Mouse (Mus musculus) adrenal gland, postnatal 4 days (tissue): ENCODE results near the gene Fam184b. TPM values are rescaled to one million over a fixed set of nuclear protein-coding genes. Genes with fewer than 3 reads are reported as not detected.
A peak's percentile ranks its signal among the peaks of the same experiment; 100 is the strongest.
"Not testable (repeated sequence)": the region's sequence is repeated elsewhere in the genome, so short reads cannot be mapped to it uniquely, and the experiment has no call there.

Source experiments
- DNase-seq, 2 experiments: peaks; one replicate each; pipeline ENCODE4 v3.0.0; 2021 to 2022; ENCODE audit warnings: low spot score in 2 of 2, mixed read lengths in 2 of 2
- long read RNA-seq, 2 experiments: library from polyadenylated mRNA; stranded (forward); transcript quantifications; one replicate each; pipeline ENCODE4 v2.0.0; 2021
- total RNA-seq, 2 experiments: library from RNA; stranded (reverse); gene quantifications; 2 replicates each; pipeline ENCODE4 v1.2.3; 2021

Fam184b gene
- 1 to 10 TPM; 1.2 to 1.8 TPM for total RNA-seq
- long read RNA-seq, experiment 1, full-length matches to known transcripts: 1 of 1 reads
- long read RNA-seq, experiment 1, partial matches to known transcripts: 0 of 1 reads
- long read RNA-seq, experiment 1, other reads (novel, unspliced or antisense): 0 of 1 reads
- long read RNA-seq, experiment 2, full-length matches to known transcripts: 2 of 5 reads
- long read RNA-seq, experiment 2, partial matches to known transcripts: 0 of 5 reads
- long read RNA-seq, experiment 2, other reads (novel, unspliced or antisense): 3 of 5 reads

DNA sequence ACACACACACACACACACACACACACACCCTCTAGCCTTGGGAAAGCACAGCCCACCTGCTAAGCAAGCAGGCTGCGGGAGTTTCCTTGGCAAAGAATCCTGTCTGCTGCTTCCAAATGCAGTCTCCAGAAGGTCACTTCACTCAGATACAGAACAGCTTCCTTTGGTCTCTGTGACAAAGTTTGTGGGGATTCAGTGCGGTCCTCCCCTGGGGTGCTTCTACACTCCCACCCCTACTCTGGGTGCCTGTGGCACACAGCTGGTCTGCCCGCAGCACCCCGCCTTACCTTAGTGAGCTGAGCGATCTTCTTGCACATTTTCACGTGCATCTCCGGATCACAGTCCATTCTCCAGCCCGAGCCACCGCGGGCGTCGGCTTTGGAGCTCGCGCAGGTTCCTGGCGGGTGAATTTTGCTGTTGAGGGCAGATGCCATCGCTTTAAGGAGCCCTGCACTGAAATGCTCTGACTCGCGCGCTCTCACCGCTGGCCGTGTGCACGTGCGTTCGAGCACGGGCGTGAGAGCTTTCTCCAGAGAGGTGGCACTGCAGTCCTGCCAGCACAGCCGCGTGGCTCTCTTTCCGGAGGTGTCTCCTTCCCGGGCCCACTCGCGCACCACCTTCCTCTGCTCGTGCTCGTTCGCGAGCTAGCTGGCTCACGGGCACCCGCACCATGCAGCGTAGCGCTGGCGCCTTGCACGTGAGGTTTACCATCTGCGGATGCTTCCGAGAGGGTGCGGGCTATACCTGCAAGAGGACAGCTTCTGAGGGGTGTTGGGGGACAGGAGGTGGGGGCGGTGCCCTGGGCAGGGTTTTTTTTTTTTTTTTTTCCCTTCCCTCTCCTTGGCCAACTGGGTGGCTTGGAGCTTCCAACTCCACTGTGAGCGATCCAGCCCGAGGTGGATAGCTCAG, at the start of gene Fam184b:
Fam184b (minus strand) TSS at position 809 of the 909 bp plus-strand sequence.
- no peak for DNase-seq

DNA sequence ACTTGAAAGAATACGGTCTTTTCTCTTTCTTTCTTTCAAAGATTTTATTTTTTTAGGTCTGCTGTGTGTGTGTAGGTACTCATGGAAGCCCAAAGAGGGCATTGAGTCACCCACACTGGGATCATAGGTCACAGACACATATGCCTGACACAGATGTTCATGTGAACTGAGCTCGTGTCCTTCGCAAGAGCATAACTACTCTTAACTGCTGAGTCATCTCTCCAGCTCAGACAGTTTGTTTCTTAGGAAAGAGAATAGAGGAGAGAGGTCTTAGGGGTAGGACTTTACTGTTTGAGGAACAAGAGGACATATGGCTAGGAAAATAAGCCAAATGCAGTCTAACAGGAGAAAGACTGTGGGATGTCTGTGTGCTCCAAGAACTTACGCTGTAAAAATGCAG, 49.7 kb upstream of the Fam184b start:
- no peak for DNase-seq

DNA sequence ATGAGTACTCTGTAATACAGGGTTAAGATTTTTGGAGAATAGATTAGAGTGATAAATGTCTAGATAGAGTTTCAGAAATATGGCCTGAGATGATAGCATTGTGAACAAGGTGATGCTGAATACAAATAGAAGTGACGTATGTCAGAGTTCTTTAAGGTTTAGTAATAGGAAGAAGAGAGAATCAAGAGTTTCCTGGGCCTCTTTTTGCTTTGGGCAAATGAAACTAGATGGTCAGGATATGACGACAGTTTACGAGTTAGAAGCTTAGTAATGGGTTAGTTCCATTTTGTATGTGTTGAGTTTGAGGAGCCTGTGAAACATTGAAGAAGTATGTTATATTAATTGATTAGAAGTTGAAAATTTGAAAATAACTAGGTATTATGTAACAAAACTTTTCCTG, 46.8 kb upstream of the Fam184b start:
- no peak for DNase-seq

DNA sequence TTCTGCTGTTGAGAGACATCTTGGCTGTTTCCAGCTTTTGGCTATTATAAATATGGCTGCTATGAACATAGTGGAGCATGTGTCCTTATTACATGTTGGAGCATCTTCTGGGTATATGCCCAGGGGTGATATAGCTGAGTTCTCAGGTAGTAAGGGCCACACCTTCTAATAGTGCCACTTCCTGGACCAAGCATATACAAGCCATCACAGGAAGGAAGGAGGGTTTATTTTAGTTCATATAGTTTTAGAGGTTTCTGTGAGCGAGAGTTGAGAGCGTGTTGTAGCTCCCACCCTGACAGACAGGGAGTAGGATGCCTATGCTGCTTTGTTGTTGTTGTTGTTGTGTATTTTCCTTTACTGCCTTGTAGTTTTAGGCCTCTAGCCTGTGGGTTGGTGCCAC, 45.8 kb upstream of the Fam184b start:
- DNase-seq: no peak

DNA sequence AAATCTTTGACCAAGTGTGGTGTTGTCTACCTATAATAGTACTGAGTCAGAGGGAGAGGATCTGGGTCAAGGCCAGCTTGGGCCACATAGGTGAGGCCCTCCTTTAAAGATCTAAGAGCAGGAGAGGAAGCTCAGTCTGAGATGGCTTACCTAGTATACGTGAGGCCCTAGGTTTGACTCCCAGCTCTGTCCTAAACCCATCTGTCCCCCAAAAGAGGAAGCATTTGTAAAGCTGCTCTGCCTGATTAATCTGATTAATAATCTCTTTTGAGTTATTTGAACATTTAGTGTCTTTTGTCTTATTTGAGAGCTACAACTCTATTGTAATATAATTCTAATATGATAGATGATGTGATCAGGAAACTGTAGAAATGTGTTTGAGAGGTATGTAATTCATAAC, 44.0 kb upstream of the Fam184b start:
- no peak for DNase-seq

DNA sequence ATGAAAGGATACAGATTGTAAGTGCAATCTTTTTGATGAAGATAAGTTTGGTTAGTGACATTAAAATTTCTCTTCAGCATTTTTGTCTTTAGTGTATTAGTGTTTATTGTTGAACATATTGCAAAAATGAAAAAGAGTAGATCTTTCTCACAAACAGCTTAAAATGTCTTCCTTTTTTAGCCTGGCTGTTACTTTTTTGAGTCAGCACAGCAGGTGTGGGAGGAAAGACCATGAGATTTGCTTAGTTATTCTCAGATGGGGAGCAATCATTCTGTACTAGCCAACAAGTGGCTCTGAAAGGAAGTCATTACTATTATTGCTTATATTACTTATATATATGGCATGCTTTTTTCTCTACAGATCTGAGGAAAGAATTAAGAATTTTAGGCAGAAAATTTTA, 40.5 kb upstream of the Fam184b start:
- no peak for DNase-seq

DNA sequence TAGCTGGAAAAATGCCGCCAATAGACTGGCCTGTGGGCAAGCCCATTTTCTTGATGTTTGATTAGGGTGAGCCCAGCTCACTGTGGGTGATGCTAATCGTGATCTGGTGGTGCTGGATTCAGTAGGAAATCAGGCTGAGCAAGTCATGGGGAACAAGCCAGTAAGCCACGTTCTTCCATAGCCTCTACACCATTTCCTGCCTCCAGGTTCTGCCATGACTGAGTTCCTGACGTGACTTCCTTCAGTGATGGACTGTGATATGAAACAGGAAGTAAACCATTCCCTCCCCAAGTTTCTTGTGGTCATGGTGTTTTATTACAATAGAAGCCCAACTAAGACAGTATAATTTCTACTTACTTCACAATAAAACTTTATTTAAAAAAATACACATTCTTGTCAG, 38.2 kb upstream of the Fam184b start:
- DNase-seq: no peak

DNA sequence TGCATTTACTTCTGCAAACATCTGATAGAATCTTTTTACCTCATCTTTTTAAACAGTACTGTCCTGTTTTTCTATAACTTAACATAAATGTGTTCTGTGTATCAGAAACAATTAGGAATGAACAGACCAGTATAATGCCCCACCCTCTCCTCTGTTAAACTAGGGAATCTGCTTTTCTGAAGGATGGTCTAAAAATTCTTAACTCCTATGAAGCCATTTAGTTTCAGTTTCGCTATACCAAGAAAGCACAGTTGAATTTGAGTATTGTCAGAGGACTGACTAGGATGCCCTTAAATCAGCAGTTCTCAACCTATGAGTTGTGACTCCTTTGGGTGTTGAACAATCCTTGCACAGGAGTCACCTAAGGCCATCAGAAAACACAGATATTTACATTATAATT, 35.6 kb upstream of the Fam184b start:
- DNase-seq: no peak

DNA sequence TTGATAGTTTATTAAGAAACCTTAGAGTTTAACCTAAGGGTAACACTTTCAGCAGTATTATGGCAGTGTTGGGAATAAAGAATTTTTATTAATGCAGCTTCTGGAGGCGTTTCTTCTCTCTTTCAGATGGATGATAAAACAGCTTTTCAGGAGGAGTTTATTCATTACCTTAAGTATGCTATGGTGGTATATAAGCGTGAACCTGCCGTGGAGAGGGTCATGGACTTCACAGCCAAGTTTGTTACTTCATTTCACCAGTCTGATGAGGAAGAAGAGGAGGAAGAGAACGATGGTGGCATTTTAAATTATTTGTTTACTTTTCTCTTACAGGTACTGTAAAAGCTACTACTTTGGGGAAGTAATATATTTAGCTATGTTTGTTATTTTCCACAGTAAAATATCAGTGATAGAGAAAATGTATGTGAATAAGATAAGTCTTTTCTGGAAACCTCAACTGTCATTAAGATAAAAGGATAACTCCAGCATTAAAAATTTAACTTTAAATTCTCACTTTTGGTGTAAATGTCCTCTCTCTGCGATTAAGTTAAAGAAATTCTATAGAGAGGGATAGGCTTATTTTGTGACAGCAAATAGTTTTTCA, 31.6 kb upstream of the Fam184b start:
- no peak for DNase-seq

DNA sequence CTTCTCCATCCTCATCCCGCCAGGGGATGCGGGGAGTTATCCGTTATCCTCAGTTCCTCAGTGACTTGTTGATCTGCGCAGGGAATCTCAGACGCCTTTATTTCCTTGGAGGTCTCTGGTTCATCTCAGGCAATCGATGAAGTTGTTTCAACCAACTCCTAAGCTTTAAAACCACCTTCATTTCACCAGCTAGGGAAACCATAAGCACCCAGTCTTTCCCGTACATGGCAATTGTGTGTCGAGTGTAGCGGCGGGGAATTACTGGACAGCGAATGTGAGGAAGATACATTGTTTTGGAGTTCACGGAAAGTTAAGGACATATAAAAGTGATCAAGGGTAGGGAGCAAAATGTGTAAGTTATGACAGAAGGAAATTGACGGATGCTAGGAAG, 30.9 kb upstream of the Fam184b start:
- DNase-seq: no peak

DNA sequence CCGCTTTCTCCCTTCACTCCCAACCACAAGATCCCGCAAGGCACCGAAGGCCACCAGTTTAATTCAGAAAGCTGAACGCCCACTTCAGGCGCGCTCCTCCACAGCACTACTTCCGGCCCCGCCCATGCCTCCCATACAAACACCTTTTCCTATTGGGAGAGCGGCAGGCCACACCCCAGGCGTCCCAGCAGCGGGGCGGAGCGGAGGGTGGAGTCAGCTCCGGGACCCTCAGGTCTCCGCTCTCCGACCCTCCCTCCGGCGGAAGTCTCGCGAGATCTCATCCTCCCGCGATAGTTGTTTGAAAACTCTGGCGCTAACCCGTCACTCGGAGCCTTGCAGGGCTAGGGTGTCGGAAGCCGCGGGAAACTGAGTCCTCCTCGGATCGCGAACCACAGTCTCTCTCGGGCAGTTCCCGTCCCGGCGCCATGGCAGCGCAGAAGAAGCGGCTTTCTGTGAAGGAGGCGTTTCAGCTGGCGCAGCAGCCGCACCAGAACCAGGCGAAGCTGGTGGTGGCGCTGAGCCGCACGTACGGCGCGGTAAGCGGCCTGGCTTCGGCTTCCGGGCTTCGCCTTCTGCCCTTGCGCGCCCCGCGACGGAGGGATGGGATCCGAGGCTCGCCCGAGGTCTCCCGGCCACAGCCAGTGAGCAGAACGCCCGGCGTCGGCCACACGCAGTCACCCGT, 30.3 kb upstream of the Fam184b start, which contains the start of gene Ncapg:
Ncapg (plus strand) TSS at position 322 of the 682 bp plus-strand sequence.
- peak; percentile 98 to 99 for DNase-seq

DNA sequence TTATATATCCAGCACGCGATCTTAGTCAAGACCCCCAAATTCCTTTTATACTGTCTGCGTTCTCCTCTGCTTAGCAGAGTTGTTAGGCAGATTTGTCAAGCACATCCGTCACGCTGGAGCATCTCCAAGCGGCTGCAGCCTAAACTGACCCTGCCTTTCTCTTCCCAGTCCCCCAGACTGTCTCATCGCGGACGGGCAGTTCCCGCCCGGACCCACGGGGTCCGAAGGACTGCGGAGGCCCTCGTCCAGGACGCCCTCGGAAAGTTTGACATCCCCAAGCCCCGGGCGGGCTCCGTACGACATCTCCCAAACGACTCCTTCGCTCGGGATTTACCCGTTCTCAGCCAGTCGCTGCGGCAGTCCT, 29.8 kb upstream of the Fam184b start:
- no peak for DNase-seq

DNA sequence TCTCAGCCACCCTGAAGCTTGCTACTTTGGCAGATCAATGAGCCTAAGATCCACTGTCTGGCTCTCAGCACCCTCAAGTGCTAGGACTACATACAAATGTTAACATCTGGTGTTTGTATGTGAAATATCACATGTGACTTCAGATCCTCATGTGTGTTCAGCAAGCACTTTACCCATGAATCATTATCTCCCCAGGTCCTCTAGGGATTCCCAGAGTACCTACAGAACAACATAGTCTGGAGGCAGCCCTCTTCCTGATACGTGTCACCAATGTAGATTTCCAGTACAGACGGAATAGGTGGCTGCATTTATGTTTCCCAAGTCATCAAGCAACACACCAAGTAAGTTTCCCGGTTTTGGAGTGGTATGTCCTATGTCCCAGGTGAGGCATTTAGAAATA, 29.4 kb upstream of the Fam184b start:
- DNase-seq: no peak

DNA sequence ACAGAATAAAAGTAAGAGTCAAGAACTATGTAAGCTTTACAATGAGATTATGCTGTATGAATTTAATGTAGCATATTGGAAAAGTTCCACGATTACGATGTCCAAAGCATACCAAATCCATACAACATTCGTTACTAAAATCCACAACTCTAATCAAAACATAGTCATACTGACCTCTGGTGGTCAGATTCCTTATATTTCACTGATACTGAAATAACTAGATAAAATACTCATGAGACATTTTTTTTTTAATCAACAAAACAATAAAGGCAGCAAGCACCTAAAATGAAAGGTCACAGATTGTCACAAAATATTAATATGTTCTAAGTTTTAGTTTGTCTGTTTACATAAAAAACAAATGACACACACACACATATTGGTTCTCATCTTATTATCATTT, 28.9 kb upstream of the Fam184b start:
- no peak for DNase-seq

DNA sequence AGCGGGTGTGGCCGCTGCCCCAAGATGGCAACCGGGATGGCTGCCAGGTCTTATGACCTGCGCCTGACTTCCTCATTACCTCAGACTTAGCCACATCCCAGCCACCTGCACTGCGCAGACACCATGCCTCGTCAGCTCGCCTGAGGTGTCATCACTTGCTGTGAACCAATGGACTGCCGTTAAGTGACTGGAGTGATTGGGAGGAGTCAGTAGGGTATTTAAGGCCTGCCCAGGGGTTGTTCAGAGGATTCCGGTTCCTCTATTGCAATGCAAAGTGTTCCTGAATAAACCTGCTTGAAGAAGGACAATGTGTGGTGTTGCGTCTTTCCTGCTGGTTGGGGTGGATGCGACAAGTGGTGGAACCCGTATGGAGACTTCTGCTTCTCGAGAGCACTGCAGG, 19.0 kb upstream of the Fam184b start:
- DNase-seq: not testable (repeated sequence)

DNA sequence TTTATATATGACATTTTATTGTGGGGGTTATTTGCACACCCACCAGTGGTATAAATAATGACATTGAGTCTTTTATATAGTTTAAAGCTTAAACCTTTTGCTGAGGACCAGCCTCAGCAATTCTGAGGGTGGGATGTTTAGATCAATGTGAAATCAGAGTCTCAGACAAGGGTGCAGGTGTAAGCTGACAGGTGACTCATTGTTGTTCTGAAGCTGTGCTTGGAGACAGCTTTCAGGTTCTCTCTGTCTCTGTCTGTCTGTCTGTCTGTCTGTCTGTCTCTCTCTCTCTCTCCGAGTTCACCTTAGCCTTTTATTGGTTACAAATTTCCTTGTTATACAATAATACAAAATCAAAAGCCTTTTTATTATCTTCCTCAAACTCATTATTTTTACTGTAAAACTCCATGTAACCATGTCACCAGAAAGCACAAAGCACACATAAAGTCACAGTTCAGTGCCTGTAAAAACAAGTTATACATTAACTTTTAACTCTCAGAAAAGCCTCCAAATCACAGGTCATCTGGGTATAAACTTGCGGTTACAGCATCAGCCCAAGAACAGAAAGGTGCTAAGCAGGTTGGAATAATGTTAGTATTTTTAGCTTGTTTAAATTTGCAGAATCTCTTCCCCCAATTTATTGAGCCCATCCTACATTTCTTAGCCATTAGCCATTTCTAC, 11.8 kb upstream of the Fam184b start:
- no peak for DNase-seq

DNA sequence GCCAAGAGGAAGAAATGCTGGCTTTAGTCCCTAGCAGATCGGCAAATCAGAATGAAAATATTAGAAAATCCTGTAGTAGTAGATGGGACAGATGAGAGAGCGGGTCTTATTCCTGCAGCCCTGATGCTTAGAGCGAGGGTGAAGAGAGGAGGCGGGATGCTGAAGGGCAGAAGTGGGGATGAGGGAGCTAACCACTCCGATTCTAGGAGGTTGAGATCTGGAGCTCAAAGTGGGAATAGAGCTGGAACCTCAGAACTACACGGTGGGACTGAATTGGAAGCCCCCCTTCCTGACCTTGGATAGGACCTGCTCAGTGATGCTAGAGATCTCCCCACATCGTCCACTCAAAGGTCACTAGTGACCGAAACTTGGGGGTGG, 290 bp upstream of the Fam184b start:
- no peak for DNase-seq

DNA sequence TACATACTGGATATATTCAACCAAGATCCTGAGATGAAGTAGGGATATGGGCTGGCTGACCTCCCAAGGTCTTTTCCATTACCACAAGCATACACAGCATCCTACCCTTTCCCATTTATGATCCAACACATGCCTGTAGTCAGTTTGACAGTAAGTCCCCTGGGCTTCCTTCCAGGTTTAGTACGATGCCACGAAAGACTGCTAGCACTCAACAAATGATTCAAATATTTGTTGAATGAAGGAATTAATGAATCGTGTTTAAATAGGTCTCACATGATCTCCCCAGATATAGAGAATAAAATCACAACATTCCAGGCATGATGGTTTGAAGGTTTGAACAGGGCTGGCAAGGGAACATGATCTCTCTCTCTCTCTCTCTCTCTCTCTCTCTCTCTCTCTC, 1.0 kb downstream of the Fam184b start:
- no peak for DNase-seq

DNA sequence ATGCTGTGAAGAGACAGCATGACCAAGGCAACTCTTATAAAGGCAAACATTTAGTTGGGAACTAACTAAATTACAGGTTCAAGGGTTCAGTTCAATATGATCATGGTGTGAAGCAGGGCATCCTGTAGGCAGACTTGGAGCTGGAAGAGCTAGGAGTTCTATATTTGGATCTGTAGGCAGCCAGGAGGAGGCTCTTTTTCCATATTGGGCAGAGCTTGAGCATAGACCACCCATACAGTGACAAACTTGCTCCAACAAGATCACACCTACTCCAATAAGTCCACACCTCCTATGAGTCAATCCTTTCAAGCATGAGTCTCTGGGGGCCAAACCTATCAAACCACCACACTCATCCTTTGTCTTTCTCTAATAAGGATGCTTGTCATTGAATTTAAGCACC, 9.9 kb downstream of the Fam184b start:
- DNase-seq: no peak

DNA sequence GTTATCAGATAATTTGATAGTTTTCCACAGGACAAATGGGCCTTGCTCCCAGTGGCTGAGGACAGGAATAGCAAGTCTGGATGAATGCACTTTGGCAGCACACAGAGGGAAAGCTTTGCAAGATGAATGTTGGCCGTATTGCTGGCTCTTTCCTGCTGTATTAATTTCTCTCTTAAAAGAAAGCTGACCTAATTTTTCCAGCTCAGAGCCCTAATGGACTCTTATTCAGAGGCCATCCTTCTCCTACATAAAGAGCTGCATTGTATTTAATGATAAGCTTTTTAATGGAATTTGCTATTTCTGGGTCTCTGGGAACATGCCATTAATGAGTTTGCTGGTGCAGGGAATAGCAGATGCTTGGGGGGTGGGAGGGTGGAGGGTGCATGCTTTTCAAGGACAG, 11.6 kb downstream of the Fam184b start:
- DNase-seq: no peak

DNA sequence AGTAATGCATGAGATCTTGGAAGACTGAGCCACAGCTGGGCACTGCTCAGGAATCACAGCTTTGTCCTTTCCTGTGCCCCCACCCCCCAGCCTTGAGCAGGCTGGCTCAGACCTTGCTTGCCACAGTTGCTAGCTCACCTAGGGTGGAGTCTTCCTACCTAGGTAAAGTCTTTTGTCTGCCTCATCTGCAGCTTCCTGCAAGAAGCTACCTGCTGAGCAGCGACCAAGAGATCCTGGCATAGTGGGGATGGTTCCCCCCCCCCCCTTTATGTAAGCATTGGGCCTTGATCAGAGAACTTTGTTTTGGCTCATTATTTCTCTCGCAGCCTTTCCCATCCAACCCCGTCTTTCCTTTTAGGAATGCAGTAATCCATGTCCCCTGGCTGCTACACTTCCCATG, 17.9 kb downstream of the Fam184b start:
- DNase-seq: no peak
